Comparison of ENCODE assay signal across 16 mouse cellular contexts in the genomic region with DNA sequence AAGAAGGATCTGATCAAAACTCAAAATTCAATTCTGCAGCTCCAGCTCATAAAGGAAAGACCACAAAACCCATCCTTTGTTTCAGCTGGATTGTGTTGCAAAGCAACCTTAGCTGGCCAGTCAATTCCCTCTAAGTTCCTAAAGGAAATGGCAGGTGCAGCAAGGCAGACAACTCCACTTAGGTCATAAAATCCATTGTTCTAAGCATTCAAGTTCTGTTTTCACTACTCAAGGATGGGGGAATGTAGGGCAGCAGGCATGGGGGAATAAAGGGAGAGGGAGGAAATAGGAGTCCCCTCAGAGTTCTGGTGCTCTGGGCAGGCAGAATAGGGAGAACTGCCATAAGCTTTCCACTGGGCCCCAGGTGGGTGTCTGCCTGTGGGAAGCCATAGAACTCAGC.
DNase-seq lines count a peak whose midpoint lies in the region.
"Had no signal": no experiment of that assay in that cellular context is flagged by ENCODE, and none has a peak within 500 bp of the region (broad histone marks: within the 10 kb centered on the region; RNA-seq: fewer than 3 reads in every experiment).

No protein-coding gene starts in this region.

- DNase-seq in R1 (ENCODE audit: low read depth, low spot score) = peak; percentile 82
- peak; percentile 61 for DNase-seq in ZHBTc4 (ENCODE audit: low read depth, low spot score)
- DNase-seq in spleen, postnatal 36 days (ENCODE audit: low spot score in 2 of 2) = no peak
- no peak for DNase-seq in ovary, adult 18-20 months (ENCODE audit: low spot score)
- DNase-seq: adrenal gland, adult 2 months; adrenal gland, adult 8-10 months; adrenal gland, postnatal 10 days; adrenal gland, postnatal 14 days; adrenal gland, postnatal 25 days; adrenal gland, postnatal 36 days; B cell, adult 2 months; cerebellum, adult 11 months; cerebellum, adult 11-12 months; cerebellum, adult 18-20 months; cerebellum, adult 2 months; cerebellum, adult 8-10 months had no signal

Comparison
In these comparisons a context has a peak if more than half of its experiments do, and no peak if none do; other contexts are left out.
1. DNase-seq: peak in R1 (single experiment) and ZHBTc4 (single experiment); none in spleen, postnatal 36 days (0 of 2) and ovary, adult 18-20 months (single experiment).